Mouse (Mus musculus) adrenal gland, adult (tissue): Measurements from ENCODE around the gene Tmem8.
"Not testable (repeated sequence)": the region's sequence is repeated elsewhere in the genome, so short reads cannot be mapped to it uniquely, and the experiment has no call there.

ENCODE experiments used
- DNase-seq, 2 experiments: peaks; one replicate each; pipeline ENCODE4 v3.0.0; 2022 to 2023; ENCODE audit warnings: low spot score in 1 of 2; ENCODE audit not compliant: inconsistent age in 2 of 2

Tmem8 gene

DNA sequence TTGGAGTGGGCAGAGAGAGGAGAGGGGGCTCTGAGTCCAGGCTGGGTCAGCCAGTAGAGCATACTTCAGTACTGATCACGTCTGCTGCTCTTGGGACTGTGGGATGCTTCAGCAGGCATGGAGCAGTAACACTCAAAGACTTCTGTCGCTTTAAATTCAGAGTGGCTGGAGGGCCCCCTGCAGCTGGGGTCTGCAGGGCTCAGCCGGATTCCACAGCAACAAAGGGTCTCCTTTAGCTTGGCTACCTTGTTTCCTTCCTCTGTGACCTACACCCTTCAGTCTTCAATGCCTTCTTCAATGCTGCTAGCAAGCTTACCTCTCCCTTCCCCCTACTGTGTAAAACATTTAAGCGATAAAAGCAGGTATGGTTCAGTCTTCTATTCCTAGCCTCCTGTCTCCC is 2.1 kb upstream of the Tmem8 start:
- no peak for DNase-seq

DNA sequence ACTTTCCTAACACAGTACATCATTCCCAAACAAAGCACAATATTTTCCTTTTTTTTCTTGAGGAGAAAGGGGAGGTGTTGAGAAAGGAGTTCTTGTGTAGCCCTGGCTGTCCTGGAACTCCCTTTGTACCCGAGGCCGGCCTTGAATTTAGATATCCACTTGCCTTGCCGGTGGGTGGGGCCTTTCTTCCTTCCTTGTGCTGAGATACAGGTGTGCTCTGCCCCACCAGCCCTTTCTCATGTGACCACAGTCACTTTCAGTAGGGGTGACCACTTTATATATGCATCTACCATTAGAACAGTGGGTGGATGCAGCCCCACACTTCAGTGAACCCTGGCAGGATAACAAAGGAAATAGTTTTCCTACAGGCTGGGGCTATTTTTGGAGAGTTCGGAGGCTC is 1.4 kb upstream of the Tmem8 start:
- no peak for DNase-seq

DNA sequence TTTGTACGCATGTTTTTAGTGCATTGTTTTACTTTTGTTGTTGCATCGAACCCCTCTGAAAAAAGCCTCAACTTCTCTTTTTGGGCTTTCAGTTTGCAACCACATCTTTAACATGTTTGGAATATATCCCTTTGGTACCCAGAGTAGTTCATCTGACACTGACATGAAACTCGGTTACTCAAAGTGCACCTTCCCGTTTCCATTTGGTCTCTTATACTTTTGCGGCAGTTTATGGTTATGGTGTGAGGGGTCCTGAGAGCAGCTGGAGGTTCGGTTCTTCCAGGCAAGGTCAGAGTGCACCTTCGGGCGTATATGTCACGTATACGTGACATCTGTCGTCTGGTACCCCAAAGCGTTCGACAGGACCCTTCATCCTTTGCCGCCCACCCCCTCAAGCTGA is 348 bp upstream of the Tmem8 start:
- DNase-seq = no peak

- DNase-seq = no peak
Measured at GRCm38 (mm10) chr17:26114061-26114460, 962 bp downstream of the Tmem8 start.

DNA sequence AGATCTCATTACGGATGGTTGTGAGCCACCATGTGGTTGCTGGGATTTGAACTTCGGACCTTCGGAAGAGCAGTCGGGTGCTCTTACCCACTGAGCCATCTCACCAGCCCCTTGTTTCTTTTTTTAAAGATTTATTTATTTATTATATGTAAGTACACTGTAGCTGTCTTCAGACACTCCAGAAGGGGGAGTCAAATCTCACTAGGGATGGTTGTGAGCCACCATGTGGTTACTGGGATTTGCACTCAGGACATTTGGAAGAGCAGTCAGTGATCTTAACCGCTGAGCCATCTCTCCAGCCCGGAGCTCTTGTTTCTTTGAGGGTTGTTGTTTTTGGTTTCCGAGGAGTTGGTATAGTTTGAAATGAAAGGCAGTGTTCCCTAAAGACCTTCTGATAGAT is 1.4 kb downstream of the Tmem8 start:
- not testable (repeated sequence) for DNase-seq

DNA sequence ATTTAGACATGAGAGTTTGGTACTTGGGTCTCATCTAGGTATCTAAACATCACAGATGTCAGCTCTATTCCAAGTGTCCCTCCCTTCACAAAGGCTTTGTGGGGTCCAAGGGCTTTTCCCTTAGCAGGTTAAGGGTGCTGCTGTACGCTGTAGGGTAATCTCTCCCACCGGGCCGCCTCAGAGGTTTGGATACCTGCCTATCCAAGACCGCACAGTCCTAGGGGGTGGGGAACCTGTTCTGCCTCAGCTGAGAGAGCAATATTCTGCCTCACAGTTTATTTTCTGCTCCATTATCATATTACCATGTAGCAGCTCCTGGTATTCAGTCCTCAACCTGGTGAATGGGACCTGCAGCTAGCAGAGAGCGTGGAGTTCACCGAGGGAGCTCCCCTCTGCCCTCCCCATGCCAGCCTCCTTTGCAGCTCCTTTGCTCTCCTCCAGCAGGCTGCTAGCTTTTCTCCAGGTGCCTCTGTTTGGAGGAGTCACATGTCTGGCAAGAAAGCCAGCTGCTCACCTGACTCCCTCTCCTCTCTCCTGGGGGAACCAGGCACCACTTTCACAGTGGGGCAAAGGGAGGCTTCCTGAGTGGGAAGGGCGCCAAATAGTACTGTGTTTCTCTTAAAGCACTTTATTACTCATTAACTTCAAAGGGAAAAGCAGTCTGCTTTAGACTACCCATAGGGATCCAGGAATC is 2.3 kb downstream of the Tmem8 start:
- DNase-seq = peak in 1 of 2 experiments; percentile 19

DNA sequence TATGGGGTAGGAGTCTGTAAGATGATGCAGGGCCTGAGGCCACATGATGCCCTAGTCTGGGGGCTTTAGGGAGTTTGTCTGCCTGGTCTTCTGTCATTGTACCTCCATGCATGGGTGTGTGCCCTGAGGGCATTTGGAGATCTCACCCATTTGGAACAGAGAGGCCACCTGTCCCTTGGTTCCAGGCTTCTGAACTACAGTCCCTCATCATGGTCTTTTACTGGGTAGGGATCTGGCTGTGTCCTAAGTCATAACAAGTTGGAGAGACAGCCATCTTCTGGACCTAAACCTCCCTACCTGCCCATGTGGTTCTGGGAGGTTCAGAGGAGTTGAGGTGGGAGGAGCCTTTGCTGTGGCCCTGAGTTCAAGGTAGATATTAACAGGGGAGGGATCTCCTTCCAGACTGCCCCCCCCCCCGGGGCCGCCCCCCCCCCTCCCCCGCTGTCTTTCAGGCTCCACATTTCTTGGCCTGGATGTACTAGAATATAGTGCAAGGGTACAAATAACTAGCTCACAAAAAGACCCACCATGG is 2.9 kb downstream of the Tmem8 start:
- no peak for DNase-seq

DNA sequence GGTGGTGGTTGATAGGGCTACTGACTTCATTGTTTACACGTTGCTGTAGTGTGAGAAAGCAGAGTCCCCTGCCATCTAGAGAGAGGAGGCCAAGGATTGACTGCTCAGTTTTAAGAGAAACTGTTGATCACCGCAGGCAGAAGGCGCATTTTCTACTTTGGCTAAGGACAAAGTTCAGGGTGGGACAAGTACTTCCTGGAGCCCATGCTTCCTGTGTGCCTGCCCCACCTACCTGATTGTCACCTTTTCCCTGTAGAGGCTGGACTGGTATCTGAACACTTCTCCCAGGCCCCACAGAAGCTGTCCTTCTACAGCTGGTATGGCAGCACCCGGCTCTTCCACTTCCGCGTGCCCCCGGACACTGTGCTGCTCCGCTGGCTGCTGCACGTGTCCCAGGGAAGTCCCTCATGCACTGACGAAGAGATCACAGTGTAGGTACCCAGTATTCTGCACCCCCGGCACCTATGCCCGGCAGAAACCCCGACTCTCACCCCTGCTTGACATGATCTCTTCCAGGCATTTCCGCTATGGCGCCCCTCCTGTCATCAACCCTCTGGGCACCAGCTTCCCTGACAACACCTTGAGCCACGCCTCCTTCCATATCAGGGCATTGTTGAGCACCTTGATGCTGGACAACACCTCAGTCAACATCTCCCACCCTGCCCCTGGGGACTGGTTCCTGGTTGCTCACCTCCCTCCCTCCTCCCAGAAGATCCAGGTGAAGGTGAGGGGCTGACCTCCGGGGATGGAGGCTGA is 3.6 kb downstream of the Tmem8 start:
- DNase-seq = no peak

GRCm38 (mm10) chr17:26119766-26120710 is 6.9 kb downstream of the Tmem8 start:
- peak in 1 of 2 experiments; percentile 76 for DNase-seq

GRCm38 (mm10) chr17:26122431-26123140 is 9.5 kb downstream of the Tmem8 start:
- peak in 1 of 2 experiments; percentile 38 for DNase-seq

DNA sequence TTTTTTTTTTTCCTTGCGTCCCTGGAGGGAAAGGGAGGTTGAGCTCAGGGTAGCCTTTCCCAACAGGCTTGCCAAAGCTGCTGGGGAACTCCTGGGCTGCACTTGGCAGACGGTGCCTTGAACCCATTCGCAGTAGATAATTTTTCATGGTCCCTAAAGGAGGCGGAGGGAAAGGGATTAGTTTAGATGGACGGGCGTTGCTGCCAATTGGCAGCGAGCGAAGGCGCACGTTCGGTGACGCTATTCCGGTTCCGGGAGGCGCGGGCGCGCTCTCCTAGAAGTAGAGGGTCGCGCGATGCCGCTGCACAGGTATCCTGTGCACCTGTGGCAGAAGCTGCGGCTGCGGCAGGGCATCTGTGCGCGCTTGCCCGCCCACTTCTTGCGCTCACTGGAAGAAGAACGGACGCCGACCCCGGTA is 10.2 kb downstream of the Tmem8 start, which contains the start of gene Mrpl28:
Gene Mrpl28 (plus strand): TSS at position 234 of the 418 bp plus-strand sequence.
- peak; percentile 91 to 97 for DNase-seq

- no peak for DNase-seq
Measured at GRCm38 (mm10) chr17:26124560-26124959, 11.5 kb downstream of the Tmem8 start.

GRCm38 (mm10) chr17:26125226-26125625 is 12.1 kb downstream of the Tmem8 start:
- DNase-seq = no peak

DNA sequence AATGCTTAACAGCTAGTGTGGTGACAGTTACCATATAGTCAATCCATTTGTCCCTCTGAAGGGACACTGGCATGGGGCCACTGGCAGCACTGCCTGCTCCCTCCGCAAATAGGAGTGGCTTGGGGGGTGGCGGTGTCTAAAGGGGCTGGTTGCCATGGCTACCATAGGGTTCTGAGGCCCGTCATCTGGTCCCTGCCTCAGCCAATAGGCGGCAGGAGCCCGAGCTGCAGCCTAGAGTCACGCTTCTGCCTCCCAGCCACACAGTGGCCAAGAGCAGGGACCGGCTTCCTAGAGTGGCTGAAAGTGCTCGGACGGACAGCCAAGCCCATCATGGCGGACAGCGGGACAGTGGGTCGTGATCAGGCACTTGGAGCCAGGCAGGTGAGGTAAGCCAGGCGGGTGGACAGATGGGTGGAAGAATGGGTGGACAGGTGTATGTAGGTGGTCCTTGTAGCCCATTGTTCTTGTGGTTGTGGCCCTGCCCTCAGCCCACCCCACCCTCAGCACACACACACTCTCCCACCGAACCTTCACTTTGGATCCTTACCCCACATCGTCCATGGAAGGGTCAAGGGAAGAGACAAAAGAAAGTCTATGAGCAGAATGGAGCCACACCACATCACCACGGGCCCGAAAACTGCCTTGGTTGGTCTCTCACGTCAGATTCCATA is 18.1 kb downstream of the Tmem8 start:
- DNase-seq = no peak

GRCm38 (mm10) chr17:26131856-26132853 is 19.1 kb downstream of the Tmem8 start:
- no peak for DNase-seq

DNA sequence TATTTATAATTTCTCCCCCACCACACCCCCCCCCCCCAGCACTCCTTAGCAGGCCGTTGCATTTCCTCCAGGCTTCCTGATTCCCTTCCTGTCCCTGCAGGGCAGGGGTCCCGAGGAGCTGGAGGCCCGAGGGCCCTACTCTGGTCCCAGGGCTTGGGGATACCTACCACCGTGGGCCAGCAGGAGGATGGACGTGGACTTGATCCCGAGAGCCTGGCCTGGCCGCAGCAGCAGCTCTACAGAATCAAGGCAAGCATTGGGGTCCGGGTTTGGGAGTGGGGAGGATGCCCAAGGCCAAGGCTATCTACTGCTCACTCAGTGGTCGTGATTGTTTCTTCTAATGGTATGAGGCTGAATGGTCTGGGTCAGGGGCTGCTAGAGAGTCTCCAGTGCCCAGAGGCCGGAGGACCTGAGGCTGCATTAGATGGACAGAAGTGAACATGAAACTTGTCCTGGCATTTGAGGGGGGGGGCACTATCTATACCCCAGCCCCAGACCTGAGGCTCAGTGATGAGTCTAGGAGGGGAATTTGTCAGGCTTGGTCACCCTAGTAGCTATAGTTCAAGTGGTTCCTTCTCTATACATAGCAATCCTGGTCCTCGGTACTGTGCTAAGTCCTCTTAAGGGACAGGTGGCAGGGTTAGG is 24.1 kb downstream of the Tmem8 start:
- no peak for DNase-seq

DNA sequence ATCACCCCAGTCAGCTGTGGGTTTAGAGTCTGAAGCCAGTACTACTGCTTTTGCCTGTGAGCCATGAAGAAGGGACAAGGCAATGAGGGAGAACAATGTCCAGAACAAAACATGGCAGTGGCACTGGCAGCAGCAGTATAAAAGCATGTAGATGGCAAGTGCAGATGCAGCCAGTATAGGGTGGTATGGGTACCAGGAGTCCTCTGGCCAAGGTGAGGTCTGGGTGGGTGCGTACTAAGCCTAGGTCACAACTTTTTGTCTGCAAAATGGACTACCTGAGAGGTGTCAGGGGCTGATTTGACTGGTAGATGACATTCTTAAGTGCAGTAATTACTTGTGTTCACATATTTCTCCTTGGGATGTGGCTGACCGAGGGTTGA is 24.6 kb downstream of the Tmem8 start:
- DNase-seq = peak in 1 of 2 experiments; percentile 37

- peak; percentile 96 to 98 for DNase-seq
Measured at GRCm38 (mm10) chr17:26138239-26138836, 25.2 kb downstream of the Tmem8 start, which contains the start of gene Axin1. Gene Axin1, plus strand, starts transcription at chr17:26138688.
